Mouse (Mus musculus): ENCODE data around the gene Gm20388.

Gm20388 gene

GRCm38 (mm10) chr8:124180681-124181445, 4270.2 kb downstream of the Gm20388 start:
- no peak for DNase-seq (ENCODE audit: low spot score in 2 of 2)

- no peak for DNase-seq (ENCODE audit: low spot score in 2 of 2)
Observed at GRCm38 (mm10) chr8:124181751-124182150, 4271.1 kb downstream of the Gm20388 start.

- no peak for DNase-seq (ENCODE audit: low spot score in 2 of 2)
Observed at GRCm38 (mm10) chr8:124182224-124182623, 4271.6 kb downstream of the Gm20388 start.

- DNase-seq (ENCODE audit: low spot score in 2 of 2): no peak
Observed at GRCm38 (mm10) chr8:124184078-124184477, 4273.4 kb downstream of the Gm20388 start.

- DNase-seq (ENCODE audit: low spot score in 2 of 2): no peak
Observed at GRCm38 (mm10) chr8:124184507-124184906, 4273.9 kb downstream of the Gm20388 start.

- DNase-seq (ENCODE audit: low spot score in 2 of 2): no peak
Observed at GRCm38 (mm10) chr8:124185081-124185480, 4274.4 kb downstream of the Gm20388 start.

GRCm38 (mm10) chr8:124190388-124190787, 4279.7 kb downstream of the Gm20388 start:
- no peak for DNase-seq (ENCODE audit: low spot score in 2 of 2)

GRCm38 (mm10) chr8:124192242-124192641, 4281.6 kb downstream of the Gm20388 start:
- DNase-seq (ENCODE audit: low spot score in 2 of 2): no peak

GRCm38 (mm10) chr8:124192976-124193375, 4282.3 kb downstream of the Gm20388 start:
- DNase-seq (ENCODE audit: low spot score in 2 of 2): no peak

- DNase-seq (ENCODE audit: low spot score in 2 of 2): no peak
Observed at GRCm38 (mm10) chr8:124193992-124194391, 4283.4 kb downstream of the Gm20388 start.

GRCm38 (mm10) chr8:124196195-124196594, 4285.6 kb downstream of the Gm20388 start:
- DNase-seq (ENCODE audit: low spot score in 2 of 2): no peak

GRCm38 (mm10) chr8:124196797-124197196, 4286.2 kb downstream of the Gm20388 start:
- no peak for DNase-seq (ENCODE audit: low spot score in 2 of 2)

- DNase-seq (ENCODE audit: low spot score in 2 of 2): no peak
Observed at GRCm38 (mm10) chr8:124198230-124198629, 4287.6 kb downstream of the Gm20388 start.

- DNase-seq (ENCODE audit: low spot score in 2 of 2): no peak
Observed at GRCm38 (mm10) chr8:124200400-124200799, 4289.8 kb downstream of the Gm20388 start.

- no peak for DNase-seq (ENCODE audit: low spot score in 2 of 2)
Observed at GRCm38 (mm10) chr8:124201706-124202105, 4291.1 kb downstream of the Gm20388 start.

GRCm38 (mm10) chr8:124202895-124203294, 4292.3 kb downstream of the Gm20388 start:
- DNase-seq (ENCODE audit: low spot score in 2 of 2): no peak

GRCm38 (mm10) chr8:124204001-124204601, 4293.5 kb downstream of the Gm20388 start:
- DNase-seq (ENCODE audit: low spot score in 2 of 2): no peak

- DNase-seq (ENCODE audit: low spot score in 2 of 2): no peak
Observed at GRCm38 (mm10) chr8:124212148-124212547, 4301.5 kb downstream of the Gm20388 start.

- DNase-seq (ENCODE audit: low spot score in 2 of 2): no peak
Observed at GRCm38 (mm10) chr8:124216951-124217350, 4306.3 kb downstream of the Gm20388 start.

- DNase-seq (ENCODE audit: low spot score in 2 of 2): no peak
Observed at GRCm38 (mm10) chr8:124229883-124230282, 4319.2 kb downstream of the Gm20388 start.

GRCm38 (mm10) chr8:124230496-124231175, 4320.0 kb downstream of the Gm20388 start:
- no peak for DNase-seq (ENCODE audit: low spot score in 2 of 2)

GRCm38 (mm10) chr8:124231176-124231484, 4320.5 kb downstream of the Gm20388 start, which contains the start of gene Galnt2:
Galnt2 (plus strand) TSS chr8:124231391.
- DNase-seq (ENCODE audit: low spot score in 2 of 2): peak; percentile 70 to 78
